Mouse (Mus musculus) liver, embryonic 13.5 days (tissue): Measurements from ENCODE around the gene Thsd4. TPM values are rescaled to one million over a fixed set of nuclear protein-coding genes. Genes with fewer than 3 reads are reported as not detected.

Experiments used
- ATAC-seq: fragments of 200-750 bp; cut with Nextera tagmentation; 2 replicates; pipeline ENCODE4 v1.8.0; 2017; ENCODE audit warnings: low read depth, mild to moderate bottlenecking, moderate number of reproducible peaks, moderate library complexity
- DNase-seq: peaks from one replicate; pipeline ENCODE4 v3.0.0; 2022
- H3K27ac ChIP-seq: fragments of 300-500 bp; sonication (generic); 2 replicates; pipeline ENCODE4 v1.5.1; 2015; ENCODE audit warnings: moderate library complexity, mild to moderate bottlenecking, inconsistent platforms
- H3K27me3 ChIP-seq: fragments of 300-500 bp; sonication (generic); 2 replicates; pipeline ENCODE4 v1.6.1; 2015; ENCODE audit warnings: mild to moderate bottlenecking, inconsistent platforms
- H3K36me3 ChIP-seq: fragments of 300-500 bp; sonication (generic); 2 replicates; pipeline ENCODE4 v1.6.1; 2015; ENCODE audit warnings: mild to moderate bottlenecking, inconsistent platforms
- H3K4me1 ChIP-seq: fragments of 300-500 bp; sonication (generic); replicated peaks from 2 replicates; pipeline ENCODE4 v1.6.1; 2015; ENCODE audit warnings: inconsistent platforms
- H3K4me2 ChIP-seq: fragments of 300-500 bp; sonication (generic); 2 replicates; pipeline ENCODE4 v1.6.1; 2015; ENCODE audit warnings: inconsistent platforms, mild to moderate bottlenecking, moderate library complexity
- H3K4me3 ChIP-seq: fragments of 300-500 bp; sonication (generic); replicated peaks from 2 replicates; pipeline ENCODE4 v1.5.1; 2015; ENCODE audit warnings: mild to moderate bottlenecking, inconsistent platforms
- H3K9ac ChIP-seq: fragments of 300-500 bp; sonication (generic); 2 replicates; pipeline ENCODE4 v1.6.1; 2015; ENCODE audit warnings: mild to moderate bottlenecking, inconsistent platforms
- H3K9me3 ChIP-seq: fragments of 300-500 bp; sonication (generic); replicated peaks from 2 replicates; pipeline ENCODE4 v1.6.1; 2016; ENCODE audit warnings: inconsistent platforms
- WGBS: fragments of 180-500 bp; shearing (Covaris S2); methylation state at CpG from one replicate; pipeline ENCODE4 v1.1.7; 2015; ENCODE audit not compliant: insufficient replicate concordance; 5-methylcytosine and 5-hydroxymethylcytosine counted together
- polyA plus RNA-seq: library from polyadenylated mRNA; unstranded; fragments of >200 nt; fragmentation: Nextera tagmentation; extraction: Ambion mirVana; gene quantifications from 2 replicates; pipeline ENCODE4 v1.2.1, GENCODE M21; 2015

Thsd4 gene
- polyA plus RNA-seq, 1 experiment from 2014 or later, result 1.2 TPM

DNA sequence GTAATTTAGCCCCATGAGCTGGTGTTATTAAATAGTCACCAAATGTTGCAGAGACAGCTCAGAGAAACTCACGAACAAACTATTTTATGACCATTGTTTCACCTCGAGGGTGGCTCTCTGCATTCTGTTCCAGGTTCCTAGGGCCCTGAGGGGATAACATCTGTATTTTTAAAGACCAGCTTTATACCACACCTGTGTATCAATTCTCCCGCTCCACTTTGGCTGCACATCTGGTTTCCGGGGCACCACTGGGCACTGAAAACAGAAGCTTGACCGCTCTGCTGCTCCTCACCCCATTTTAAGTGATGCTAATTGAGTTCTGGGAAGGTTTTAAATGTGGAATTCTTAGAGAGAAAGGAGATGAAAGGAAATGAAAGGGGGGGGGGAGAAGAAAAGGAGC lies 429.4 kb downstream of the Thsd4 start:
- H3K4me3 ChIP-seq, result no peak overlapping the region
- ATAC-seq, result no peak
- H3K27ac ChIP-seq, result no peak overlapping the region
- H3K9me3 ChIP-seq, result no peaks in the 10 kb centered on the region
- no peak overlapping the region for H3K4me2 ChIP-seq
- 0 out of 2 replicates have a peak, but pooled peaks cover 4% of the 10 kb centered on the region for H3K4me1 ChIP-seq
- no peak overlapping the region for H3K9ac ChIP-seq
- no peaks in the 10 kb centered on the region for H3K36me3 ChIP-seq
- no peaks in the 10 kb centered on the region for H3K27me3 ChIP-seq
- WGBS, result 67% methylated on average over 5 of the region's 5 CpGs
- no peak for DNase-seq

DNA sequence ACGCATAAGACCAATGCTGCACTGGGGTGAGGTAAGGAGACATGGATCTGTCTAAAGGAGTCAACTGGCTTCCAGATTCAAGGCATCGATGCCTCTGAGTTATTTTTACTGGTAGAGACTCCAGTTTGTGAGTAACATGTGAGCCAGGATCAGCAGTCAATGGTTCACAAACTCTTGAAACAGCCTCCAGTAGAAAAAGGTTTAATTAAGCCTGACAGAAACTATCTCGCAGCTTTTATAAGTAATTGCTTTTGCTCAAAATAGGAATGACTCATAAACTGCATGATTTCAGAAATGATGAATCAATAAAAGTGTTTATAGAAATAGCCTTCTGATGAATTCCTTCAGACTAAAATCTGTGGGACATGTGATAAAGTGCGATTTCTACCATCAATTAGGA lies 432.4 kb downstream of the Thsd4 start:
- H3K36me3 ChIP-seq, result no peaks in the 10 kb centered on the region
- ATAC-seq, result no peak
- no peak overlapping the region for H3K4me3 ChIP-seq
- H3K9ac ChIP-seq, result no peak overlapping the region
- 0 out of 2 replicates have a peak, but pooled peaks cover 4% of the 10 kb centered on the region for H3K4me1 ChIP-seq
- WGBS, result 75% methylated on average over 4 of the region's 4 CpGs
- H3K27ac ChIP-seq, result no peak overlapping the region
- no peaks in the 10 kb centered on the region for H3K9me3 ChIP-seq
- no peak overlapping the region for H3K4me2 ChIP-seq
- no peak for DNase-seq
- H3K27me3 ChIP-seq, result no peaks in the 10 kb centered on the region

DNA sequence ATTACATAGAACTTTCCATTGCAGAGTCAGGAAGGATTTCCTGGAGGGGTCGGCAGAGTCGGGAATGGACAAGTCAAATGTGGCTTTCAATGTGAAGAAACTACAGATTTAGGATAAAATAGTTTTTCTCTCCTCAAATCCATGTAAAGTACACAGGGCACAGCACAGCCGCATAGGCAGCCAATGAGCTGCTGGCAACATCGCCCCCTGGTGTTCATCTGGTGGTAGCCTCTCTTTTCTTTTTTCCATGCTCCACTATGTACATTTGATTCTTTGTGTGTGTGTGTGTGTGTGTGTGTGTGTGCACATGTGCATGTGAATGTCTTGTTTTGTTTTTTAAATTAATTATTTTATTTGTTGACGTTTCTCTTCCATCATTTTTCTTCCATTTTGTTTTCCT lies 433.7 kb downstream of the Thsd4 start:
- ATAC-seq (no peak), DNase-seq (no peak)
- H3K9ac ChIP-seq, result no peak overlapping the region
- no peaks in the 10 kb centered on the region for H3K36me3 ChIP-seq
- WGBS, result 35% methylated on average over 5 of the region's 5 CpGs
- H3K4me3 ChIP-seq, result no peak overlapping the region
- no peaks in the 10 kb centered on the region for H3K9me3 ChIP-seq
- no peaks in the 10 kb centered on the region for H3K4me1 ChIP-seq
- no peak overlapping the region for H3K4me2 ChIP-seq
- no peaks in the 10 kb centered on the region for H3K27me3 ChIP-seq
- no peak overlapping the region for H3K27ac ChIP-seq

DNA sequence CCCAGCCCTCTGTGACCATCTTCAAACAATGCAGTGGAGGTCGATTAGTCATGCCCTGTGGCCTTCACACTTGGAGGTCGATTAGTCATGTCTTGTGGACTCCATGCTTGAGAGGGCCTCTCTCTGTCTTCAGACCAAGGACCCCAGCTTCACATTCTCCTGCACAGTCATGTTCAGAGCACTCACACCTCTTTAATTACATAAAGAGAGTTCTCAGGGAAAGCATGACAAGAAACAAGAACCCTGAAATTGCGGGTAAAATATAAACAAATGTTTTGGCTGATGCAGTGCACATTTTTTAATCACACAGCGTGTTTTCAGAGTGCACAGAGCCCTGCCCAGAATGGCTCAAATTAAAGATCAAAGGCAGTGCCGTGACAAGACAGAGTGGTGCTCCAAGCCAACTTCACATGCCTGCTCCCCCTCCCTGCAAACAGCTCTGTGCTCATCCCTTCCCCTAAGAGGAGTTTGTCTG lies 439.7 kb downstream of the Thsd4 start:
- Histone ChIP-seq H3K4me2 (no peak overlapping the region), H3K27ac (no peak overlapping the region), H3K4me3 (no peak overlapping the region), H3K27me3 (no peaks in the 10 kb centered on the region), H3K36me3 (no peaks in the 10 kb centered on the region), H3K9ac (no peak overlapping the region), H3K9me3 (no peaks in the 10 kb centered on the region), H3K4me1 (no peaks in the 10 kb centered on the region)
- DNase-seq, result no peak
- 38% methylated on average over 5 of the region's 5 CpGs for WGBS
- no peak for ATAC-seq

DNA sequence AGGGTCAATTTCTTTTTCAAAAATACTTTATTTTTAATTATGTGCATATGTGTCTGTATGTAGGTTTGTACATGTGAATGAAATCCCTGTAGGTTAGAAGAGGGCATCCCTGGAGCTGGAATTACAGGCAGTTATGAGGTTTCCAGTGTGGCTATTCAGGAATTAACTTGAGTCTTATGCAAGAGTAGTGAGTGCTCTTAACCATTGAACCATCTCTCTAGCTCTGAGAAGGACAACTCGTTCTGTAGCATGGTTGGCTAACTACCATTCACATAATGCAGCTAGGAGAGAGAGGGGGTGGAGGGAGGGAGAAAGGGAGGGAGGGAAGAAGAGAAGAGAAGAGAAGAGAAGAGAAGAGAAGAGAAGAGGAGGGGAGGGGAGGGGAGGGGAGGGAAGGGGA lies 444.1 kb downstream of the Thsd4 start:
- no peak for DNase-seq

DNA sequence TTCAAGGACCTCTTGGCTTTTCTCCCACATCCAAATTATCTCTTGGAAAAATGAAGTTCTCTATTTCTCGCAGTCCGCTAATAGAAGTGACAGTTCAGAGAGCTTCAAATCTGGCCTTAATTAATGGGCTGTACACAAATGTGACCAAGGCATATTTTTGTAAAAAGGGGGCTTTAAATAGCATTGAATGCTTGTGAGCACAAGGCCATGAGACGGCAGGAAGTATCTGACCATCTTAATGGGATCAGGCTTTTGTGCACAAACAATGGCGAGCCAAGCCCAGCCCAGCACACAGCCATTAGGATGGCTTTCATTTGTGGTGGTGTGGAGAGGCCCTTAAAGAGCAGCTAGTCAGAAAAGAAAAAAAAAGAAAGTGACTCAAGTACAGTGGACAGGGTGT lies 445.4 kb downstream of the Thsd4 start:
- H3K9ac ChIP-seq, result no peak overlapping the region
- H3K4me3 ChIP-seq, result no peak overlapping the region
- H3K4me2 ChIP-seq, result no peak overlapping the region
- 52% methylated on average over 4 of the region's 4 CpGs for WGBS
- H3K9me3 ChIP-seq, result no peaks in the 10 kb centered on the region
- H3K4me1 ChIP-seq, result no peaks in the 10 kb centered on the region
- ATAC-seq (no peak), DNase-seq (no peak)
- no peaks in the 10 kb centered on the region for H3K36me3 ChIP-seq
- H3K27me3 ChIP-seq, result no peaks in the 10 kb centered on the region
- H3K27ac ChIP-seq, result no peak overlapping the region

More for the DNA sequence above, 444.1 kb downstream of the Thsd4 start:
- H3K4me1 ChIP-seq, result no peaks in the 10 kb centered on the region
- H3K27ac ChIP-seq, result no peak overlapping the region
- H3K9me3 ChIP-seq, result no peaks in the 10 kb centered on the region
- no peak overlapping the region for H3K4me2 ChIP-seq
- no peaks in the 10 kb centered on the region for H3K27me3 ChIP-seq
- no peak overlapping the region for H3K9ac ChIP-seq
- no peak overlapping the region for H3K4me3 ChIP-seq
- ATAC-seq, result no peak
- WGBS, result 39% methylated on average over 1 of the region's 1 CpGs
- no peaks in the 10 kb centered on the region for H3K36me3 ChIP-seq

DNA sequence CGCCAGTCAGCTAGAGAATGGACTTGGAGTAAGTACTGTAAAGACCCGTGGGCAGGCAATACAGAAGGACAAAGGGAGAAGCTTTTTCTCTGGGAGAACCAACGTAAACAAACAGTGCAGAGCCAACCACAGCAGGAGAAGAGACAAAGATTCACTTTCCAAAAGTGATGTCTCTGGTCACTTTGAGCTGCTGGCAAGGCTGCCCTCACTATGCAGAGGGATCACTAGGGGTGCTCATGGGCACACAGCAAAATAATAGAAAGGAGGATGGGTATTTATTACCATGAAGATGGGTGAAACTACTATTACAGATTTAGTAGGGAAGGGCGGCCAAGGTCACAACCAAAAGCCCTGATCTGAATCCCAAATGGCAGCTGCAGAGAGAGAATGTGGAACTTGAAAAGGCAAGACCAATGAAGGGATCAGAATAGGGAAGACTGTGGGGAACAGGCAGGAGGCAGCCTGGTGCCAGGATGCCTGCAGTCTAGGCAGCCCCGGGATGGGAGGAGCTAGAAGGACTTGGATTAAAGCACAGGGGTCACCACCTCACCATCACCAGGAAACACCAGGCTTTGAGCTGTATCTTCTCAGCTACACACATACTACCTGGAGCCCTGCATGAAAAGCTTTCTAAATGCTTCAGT lies 450.1 kb downstream of the Thsd4 start:
- H3K27ac ChIP-seq, result no peak overlapping the region
- no peaks in the 10 kb centered on the region for H3K4me1 ChIP-seq
- H3K27me3 ChIP-seq, result no peaks in the 10 kb centered on the region
- H3K9ac ChIP-seq, result no peak overlapping the region
- no peaks in the 10 kb centered on the region for H3K9me3 ChIP-seq
- no peaks in the 10 kb centered on the region for H3K36me3 ChIP-seq
- DNase-seq (no peak), ATAC-seq (no peak)
- no peak overlapping the region for H3K4me3 ChIP-seq
- 45% methylated on average over 5 of the region's 5 CpGs for WGBS
- no peak overlapping the region for H3K4me2 ChIP-seq

DNA sequence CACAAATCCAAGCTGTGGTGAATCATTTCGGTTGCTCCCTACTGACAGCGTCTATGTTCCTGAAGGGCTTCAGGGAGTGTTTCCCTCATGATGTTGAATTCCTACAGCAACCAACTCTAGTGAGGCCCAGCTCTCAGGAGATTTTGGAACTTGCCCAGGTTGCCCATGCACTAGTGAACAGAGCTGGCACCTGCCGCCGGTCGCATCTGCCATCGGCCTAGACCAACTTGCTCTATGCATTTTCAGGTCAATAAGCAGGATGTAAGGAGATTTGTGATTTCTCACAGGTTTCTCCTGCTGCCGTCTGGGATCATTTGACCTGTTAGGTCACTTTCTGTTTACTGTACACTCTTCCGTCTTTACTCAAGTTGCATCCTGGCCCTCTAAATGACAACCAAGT lies 454.6 kb downstream of the Thsd4 start:
- no peak overlapping the region for H3K9ac ChIP-seq
- ATAC-seq, result no peak
- no peak overlapping the region for H3K27ac ChIP-seq
- H3K9me3 ChIP-seq, result no peaks in the 10 kb centered on the region
- DNase-seq, result no peak
- H3K27me3 ChIP-seq, result no peaks in the 10 kb centered on the region
- H3K4me1 ChIP-seq, result no peaks in the 10 kb centered on the region
- no peak overlapping the region for H3K4me3 ChIP-seq
- WGBS, result 81% methylated on average over 8 of the region's 8 CpGs
- no peaks in the 10 kb centered on the region for H3K36me3 ChIP-seq
- no peak overlapping the region for H3K4me2 ChIP-seq

DNA sequence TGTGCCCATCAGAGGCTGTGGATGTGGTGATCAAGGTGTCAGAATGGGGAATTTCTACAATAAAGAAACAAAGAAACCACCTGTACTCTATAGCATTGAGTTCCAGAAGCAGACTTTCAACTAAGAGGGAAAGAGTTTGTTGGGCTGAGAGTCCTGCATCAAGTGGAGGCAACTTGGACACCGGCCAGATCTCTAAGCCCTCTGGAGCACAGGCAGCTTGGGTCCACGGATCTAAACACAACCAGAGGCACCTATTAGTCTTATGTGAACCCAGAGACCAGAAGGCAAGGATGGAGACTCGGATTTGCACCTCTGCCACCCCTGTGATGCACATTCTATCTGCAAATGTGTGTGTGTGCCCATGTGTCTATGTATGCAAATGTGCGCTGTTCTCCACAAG lies 456.7 kb downstream of the Thsd4 start:
- Histone ChIP-seq H3K36me3 (no peaks in the 10 kb centered on the region), H3K27ac (no peak overlapping the region), H3K4me1 (no peaks in the 10 kb centered on the region), H3K9me3 (no peaks in the 10 kb centered on the region), H3K27me3 (no peaks in the 10 kb centered on the region), H3K4me3 (no peak overlapping the region), H3K9ac (no peak overlapping the region), H3K4me2 (no peak overlapping the region)
- no peak for DNase-seq
- 51% methylated on average over 4 of the region's 4 CpGs for WGBS
- no peak for ATAC-seq

DNA sequence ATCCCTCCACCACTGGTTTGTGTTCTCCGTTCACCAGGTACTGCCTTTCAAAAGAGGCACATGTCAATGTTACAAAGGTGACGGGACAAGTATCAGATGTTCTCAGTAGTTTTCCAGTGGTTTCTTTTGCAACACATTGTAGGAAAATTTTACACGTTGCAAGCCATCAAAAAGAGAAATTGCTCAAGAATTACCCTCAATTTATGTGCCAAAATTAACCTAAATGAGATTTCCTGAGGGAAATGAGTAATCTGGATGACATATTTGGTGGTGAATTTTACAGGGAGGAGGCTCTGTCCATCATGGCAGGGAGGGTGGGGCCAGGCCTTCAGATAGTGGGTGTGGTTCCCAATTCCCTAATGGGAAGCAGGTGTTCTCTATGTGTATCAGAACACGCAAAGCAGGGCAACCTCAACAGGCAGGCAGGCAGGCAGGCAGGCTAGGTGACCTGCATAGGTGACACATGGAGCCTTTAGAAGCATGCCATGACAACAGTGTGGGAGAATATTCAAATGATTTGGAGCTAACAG lies 458.6 kb downstream of the Thsd4 start:
- H3K27me3 ChIP-seq, result no peaks in the 10 kb centered on the region
- ATAC-seq (no peak), DNase-seq (no peak)
- no peaks in the 10 kb centered on the region for H3K9me3 ChIP-seq
- 60% methylated on average over 4 of the region's 4 CpGs for WGBS
- H3K4me2 ChIP-seq, result no peak overlapping the region
- no peak overlapping the region for H3K4me3 ChIP-seq
- no peak overlapping the region for H3K27ac ChIP-seq
- no peaks in the 10 kb centered on the region for H3K36me3 ChIP-seq
- H3K9ac ChIP-seq, result no peak overlapping the region
- no peaks in the 10 kb centered on the region for H3K4me1 ChIP-seq

DNA sequence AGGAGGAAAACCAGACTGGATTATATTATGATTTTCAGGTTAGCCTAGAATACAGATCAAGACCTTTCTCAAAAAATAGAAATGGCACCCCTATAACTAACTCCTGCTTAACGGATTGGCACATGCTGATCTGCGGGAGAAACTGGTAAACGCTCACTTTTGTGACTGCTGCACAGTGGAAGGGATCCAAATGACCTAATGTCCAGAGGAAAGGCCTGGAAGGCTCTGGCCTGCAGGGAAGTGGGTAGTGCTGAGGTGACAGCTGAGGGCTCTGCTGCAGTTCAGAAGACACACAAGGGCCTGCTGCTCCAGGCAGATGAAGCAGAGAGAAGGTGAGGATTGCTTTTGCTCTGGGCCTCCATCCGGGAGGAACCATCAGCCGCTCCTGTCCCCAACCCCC lies 465.7 kb downstream of the Thsd4 start:
- ATAC-seq, result no peak

DNA sequence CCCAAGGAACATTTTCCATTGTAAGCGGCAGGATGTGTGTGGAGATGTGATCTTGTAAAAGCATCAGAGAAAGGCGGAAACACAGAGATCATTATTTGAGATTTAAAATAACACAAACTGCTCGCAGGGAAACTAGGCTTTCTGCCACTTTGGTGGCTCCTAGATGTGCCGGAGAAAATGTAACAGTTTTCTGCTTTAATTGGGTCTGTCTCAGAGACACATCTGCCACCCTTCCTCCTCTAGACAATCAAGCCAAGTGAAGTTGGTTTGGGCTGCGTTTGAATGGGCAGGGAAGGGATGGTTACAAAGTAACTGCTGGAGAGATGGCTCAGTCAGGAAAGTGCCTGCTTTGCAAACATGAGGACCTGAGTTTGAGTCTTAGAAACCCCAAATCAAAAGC lies 466.9 kb downstream of the Thsd4 start:
- 50% methylated on average over 5 of the region's 5 CpGs for WGBS
- Histone ChIP-seq H3K4me3 (no peak overlapping the region), H3K9ac (no peak overlapping the region), H3K27ac (no peak overlapping the region), H3K4me1 (no peaks in the 10 kb centered on the region; the same call in 1 of the 2 replicates), H3K36me3 (no peaks in the 10 kb centered on the region), H3K4me2 (no peak overlapping the region), H3K9me3 (no peaks in the 10 kb centered on the region), H3K27me3 (no peaks in the 10 kb centered on the region)
- DNase-seq (no peak), ATAC-seq (no peak)

More for the DNA sequence above, 465.7 kb downstream of the Thsd4 start:
- no peak for DNase-seq
- Histone ChIP-seq H3K36me3 (no peaks in the 10 kb centered on the region), H3K4me2 (no peak overlapping the region), H3K27me3 (no peaks in the 10 kb centered on the region), H3K9ac (no peak overlapping the region), H3K27ac (no peak overlapping the region), H3K4me3 (no peak overlapping the region), H3K9me3 (no peaks in the 10 kb centered on the region), H3K4me1 (no peaks in the 10 kb centered on the region; the same call in 1 of the 2 replicates)
- WGBS, result 56% methylated on average over 5 of the region's 5 CpGs
